Mouse (Mus musculus) G1E (cell line): ENCODE measurements around the gene Actl11.

Experiments used
- CTCF ChIP-seq: IDR thresholded peaks from 2 replicates; pipeline ENCODE4 v1.5.1; 2012; ENCODE audit warnings: low read depth, low read length, inconsistent platforms, mixed read lengths
- GATA1 ChIP-seq: IDR thresholded peaks from 2 replicates; pipeline ENCODE4 v1.6.1; 2012; ENCODE audit warnings: borderline replicate concordance, low read length, inconsistent platforms, mixed read lengths

- TF ChIP-seq GATA1 (no peak), CTCF (no peak)
Measured at GRCm38 (mm10) chr9:107917895-107918608, 10.2 kb upstream of the Actl11 start.
